ENCODE assay signal across 8 mouse cellular contexts in the genomic region with DNA sequence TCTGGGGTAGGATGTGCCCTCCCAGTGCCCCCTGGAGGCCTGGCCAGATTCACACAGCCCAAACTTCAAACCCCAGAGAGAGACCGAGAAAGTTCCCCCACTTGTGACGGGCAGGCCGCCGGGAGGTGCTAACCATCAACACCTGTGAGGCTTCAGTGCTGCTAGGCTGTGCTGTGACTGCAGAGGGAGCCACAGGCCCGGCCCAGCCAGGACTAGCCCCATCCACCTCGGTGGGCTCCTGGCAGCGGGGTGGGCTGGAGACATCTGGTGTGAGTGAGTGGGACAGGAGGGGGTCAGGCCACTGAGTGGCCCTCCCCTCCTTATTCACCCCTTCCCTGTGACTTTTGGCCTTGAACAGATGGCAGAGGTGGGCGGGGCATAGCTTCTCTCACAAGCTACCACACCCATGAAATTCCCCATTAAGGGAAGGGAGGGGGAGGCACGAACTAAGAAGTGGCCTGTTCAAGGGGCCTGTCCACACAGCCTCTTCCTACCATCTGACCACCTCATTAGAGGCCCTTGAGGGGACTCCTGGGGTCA.
DNase-seq lines count a peak whose midpoint lies in the region; ATAC-seq and TF ChIP-seq lines count a peak whose summit lies in the region.

No protein-coding gene starts in this region.

- no peaks in the 10 kb centered on the region for H3K27me3 ChIP-seq in embryonic facial prominence, embryonic 14.5 days (replicated peaks; ENCODE audit: control insufficient read depth, insufficient read depth, low read length)
- H3K27me3 ChIP-seq in limb, embryonic 14.5 days (ENCODE audit: control insufficient read depth, insufficient read depth, low read length) = no peaks in the 10 kb centered on the region
- no peaks in the 10 kb centered on the region for H3K27me3 ChIP-seq in midbrain, postnatal 0 days (ENCODE audit: insufficient read depth, low read length)

- no peak overlapping the region for H3K4me2 ChIP-seq in embryonic facial prominence, embryonic 14.5 days (ENCODE audit: low read depth, low read length)
- no peak overlapping the region for H3K4me2 ChIP-seq in limb, embryonic 14.5 days (replicated peaks; ENCODE audit: low read depth, low read length, severe bottlenecking)
- H3K4me2 ChIP-seq in midbrain, postnatal 0 days (ENCODE audit: low read depth, low read length, poor library complexity, severe bottlenecking) = no peak overlapping the region

- no peak for TF ChIP-seq POLR2A in limb, embryonic 14.5 days (IDR thresholded peaks at IDR 0.05; ENCODE audit: borderline replicate concordance, extremely low read depth, insufficient read depth, insufficient read length)

- no peaks in the 10 kb centered on the region for H3K9me3 ChIP-seq in embryonic facial prominence, embryonic 14.5 days (ENCODE audit: control insufficient read depth, low read length)
- no peaks in the 10 kb centered on the region for H3K9me3 ChIP-seq in limb, embryonic 14.5 days (ENCODE audit: control insufficient read depth, low read length)
- no peaks in the 10 kb centered on the region for H3K9me3 ChIP-seq in midbrain, postnatal 0 days (ENCODE audit: low read length)

- peaks cover 21% of the 10 kb centered on the region for H3K4me1 ChIP-seq in embryonic facial prominence, embryonic 14.5 days (ENCODE audit: control insufficient read depth, insufficient read depth, low read length)
- H3K4me1 ChIP-seq in limb, embryonic 14.5 days (ENCODE audit: control insufficient read depth, insufficient read depth, low read length) = peaks cover 34% of the 10 kb centered on the region
- peaks cover 18% of the 10 kb centered on the region for H3K4me1 ChIP-seq in midbrain, postnatal 0 days (ENCODE audit: insufficient read depth, low read length)

- no peak overlapping the region for H3K27ac ChIP-seq in embryonic facial prominence, embryonic 14.5 days (replicated peaks; ENCODE audit: low read depth, low read length)
- no peak overlapping the region for H3K27ac ChIP-seq in limb, embryonic 14.5 days (replicated peaks; ENCODE audit: low read depth, low read length)
- no peak overlapping the region for H3K27ac ChIP-seq in midbrain, postnatal 0 days (ENCODE audit: low read depth, low read length)

- peak; percentile 66; the same call in 1 of the 2 replicates for ATAC-seq in embryonic facial prominence, embryonic 14.5 days (ENCODE audit: low read depth)
- ATAC-seq in limb, embryonic 14.5 days (ENCODE audit: low FRiP score, low read depth) = peak; percentile 50
- ATAC-seq in midbrain, postnatal 0 days (ENCODE audit: low FRiP score) = no peak

- no peaks in the 10 kb centered on the region for H3K36me3 ChIP-seq in embryonic facial prominence, embryonic 14.5 days (ENCODE audit: control insufficient read depth, insufficient read depth, low read length)
- no peaks in the 10 kb centered on the region for H3K36me3 ChIP-seq in limb, embryonic 14.5 days (ENCODE audit: control insufficient read depth, insufficient read depth, low read length)
- no peaks in the 10 kb centered on the region for H3K36me3 ChIP-seq in midbrain, postnatal 0 days (ENCODE audit: insufficient read depth, low read length)

- H3K9ac ChIP-seq in embryonic facial prominence, embryonic 14.5 days (ENCODE audit: low read depth, low read length) = no peak overlapping the region
- H3K9ac ChIP-seq in limb, embryonic 14.5 days (ENCODE audit: low read depth, low read length, severe bottlenecking) = no peak overlapping the region
- H3K9ac ChIP-seq in midbrain, postnatal 0 days (replicated peaks; ENCODE audit: low read length, poor library complexity, severe bottlenecking) = no peak overlapping the region

- peak; percentile 66 for TF ChIP-seq CTCF in midbrain, postnatal 0 days (IDR thresholded peaks at IDR 0.05)

- DNase-seq in lung, adult 18-20 months = peak; percentile 77 to 84
- no peak for DNase-seq in lung, postnatal 25 days (ENCODE audit: low spot score)
- DNase-seq in embryonic facial prominence, embryonic 14.5 days (ENCODE audit: low spot score) = peak; percentile 79
- DNase-seq in heart, postnatal 36 days = peak; percentile 39 to 54
- no peak for DNase-seq in limb, embryonic 14.5 days (ENCODE audit: low spot score)
- peak; percentile 74 for DNase-seq in midbrain, postnatal 0 days (ENCODE audit: low spot score)
- peak; percentile 69 to 71 for DNase-seq in thymus, postnatal 10 days (ENCODE audit: low spot score in 2 of 2)
- DNase-seq in left cerebral cortex, postnatal 36 days (ENCODE audit: low spot score in 2 of 2) = no peak

- WGBS in embryonic facial prominence, embryonic 14.5 days = 3% methylated on average over 6 of the region's 9 CpGs
- 8% methylated on average over 8 of the region's 9 CpGs for WGBS in limb, embryonic 14.5 days
- WGBS in midbrain, postnatal 0 days = 30% methylated on average over 9 of the region's 9 CpGs

- no peak overlapping the region for H3K4me3 ChIP-seq in embryonic facial prominence, embryonic 14.5 days (ENCODE audit: low read depth, low read length)
- no peak overlapping the region for H3K4me3 ChIP-seq in limb, embryonic 14.5 days (replicated peaks; ENCODE audit: low read length)
- no peak overlapping the region for H3K4me3 ChIP-seq in midbrain, postnatal 0 days (ENCODE audit: low read depth, low read length)

- intact Hi-C loops in heart, postnatal 36 days (cut with DNase I) = loop anchor here (1.0 kb wide), 1 partner anchor 128 kb away; no protein-coding TSS in a partner anchor
- intact Hi-C loops in left cerebral cortex, postnatal 36 days (cut with DNase I) = no loop called here

Comparison
In these comparisons a context has a peak if more than half of its experiments do, and no peak if none do; other contexts are left out.
1. DNase-seq: peak in lung, adult 18-20 months (2 of 2), embryonic facial prominence, embryonic 14.5 days (single experiment), heart, postnatal 36 days (2 of 2), midbrain, postnatal 0 days (single experiment) and thymus, postnatal 10 days (2 of 2); none in lung, postnatal 25 days (single experiment), limb, embryonic 14.5 days (single experiment) and left cerebral cortex, postnatal 36 days (0 of 2).